Mouse (Mus musculus): ENCODE results near the gene Slc25a39.

DNA sequence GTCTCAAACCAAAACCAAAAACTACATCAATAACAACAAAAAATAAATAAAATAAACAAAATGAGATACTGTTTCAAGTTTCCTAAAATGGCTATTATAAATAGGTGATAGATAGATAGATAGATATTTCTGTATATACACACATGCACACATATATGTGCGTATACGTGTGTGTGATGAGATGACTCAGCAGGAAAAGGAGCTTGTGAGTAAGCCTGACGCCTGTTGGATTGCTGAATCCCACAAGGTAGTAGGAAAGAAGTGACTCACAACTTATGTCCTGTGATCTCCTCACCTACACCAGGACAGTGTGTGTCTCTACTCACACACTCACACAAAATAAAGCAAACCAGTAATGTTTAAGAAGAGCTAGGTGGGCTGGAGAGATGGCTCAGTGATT lies 25.0 kb downstream of the Slc25a39 start:
- TF ChIP-seq CTCF (IDR thresholded peaks at IDR 0.05; ENCODE audit: control insufficient read depth, insufficient read depth, low read length) (no peak), POLR2A (IDR thresholded peaks at IDR 0.05; ENCODE audit: borderline replicate concordance, control insufficient read depth, low read depth, low read length) (no peak)
